Mouse (Mus musculus) macrophage (primary cell): ENCODE measurements around the gene Ccdc171. TPM values are rescaled to one million over a fixed set of nuclear protein-coding genes. Genes with fewer than 3 reads are reported as not detected.
"Not testable (repeated sequence)": the region's sequence is repeated elsewhere in the genome, so short reads cannot be mapped to it uniquely, and the experiment has no call there.

Source experiments
- H3K27ac ChIP-seq: fragments of 350-480 bp; formaldehyde crosslinking; 2 replicates; pipeline ENCODE4 v1.9.0; 2021
- H3K36me3 ChIP-seq: fragments of 350-480 bp; formaldehyde crosslinking; 2 replicates; pipeline ENCODE4 v1.9.0; 2021; ENCODE audit errors: inconsistent target
- H3K4me3 ChIP-seq: fragments of 350-480 bp; formaldehyde crosslinking; 2 replicates; pipeline ENCODE4 v1.9.0; 2021; ENCODE audit errors: inconsistent target
- H3K79me2 ChIP-seq: fragments of 350-480 bp; formaldehyde crosslinking; 2 replicates; pipeline ENCODE4 v1.9.0; 2021; ENCODE audit errors: inconsistent target
- WGBS: methylation state at CpG from one replicate; pipeline ENCODE4 v1.1.7; 2026; ENCODE audit warnings: inconsistent platforms; ENCODE audit not compliant: missing documents; 5-methylcytosine and 5-hydroxymethylcytosine counted together
- polyA plus RNA-seq: library from polyadenylated mRNA; stranded (reverse); fragments of 250-400 nt; gene quantifications from 3 replicates; pipeline ENCODE4 v1.2.4, GENCODE M21; 2018; ENCODE audit warnings: inconsistent platforms

The Ccdc171 gene
- polyA plus RNA-seq, 1 experiment from 2014 or later: 1.3 TPM

GRCm38 (mm10) chr4:83657021-83657420 lies 131.7 kb downstream of the Ccdc171 start:
- no peak overlapping the region for H3K4me3 ChIP-seq
- no peaks in the 10 kb centered on the region for H3K36me3 ChIP-seq
- H3K27ac ChIP-seq: no peak overlapping the region
- WGBS: 93% methylated on average over 6 of the region's 6 CpGs
- no peaks in the 10 kb centered on the region for H3K79me2 ChIP-seq

GRCm38 (mm10) chr4:83658415-83658814 lies 133.1 kb downstream of the Ccdc171 start:
- no peaks in the 10 kb centered on the region for H3K79me2 ChIP-seq
- H3K4me3 ChIP-seq: no peak overlapping the region
- H3K36me3 ChIP-seq: no peaks in the 10 kb centered on the region
- no peak overlapping the region for H3K27ac ChIP-seq
- 95% methylated on average over 10 of the region's 10 CpGs for WGBS

DNA sequence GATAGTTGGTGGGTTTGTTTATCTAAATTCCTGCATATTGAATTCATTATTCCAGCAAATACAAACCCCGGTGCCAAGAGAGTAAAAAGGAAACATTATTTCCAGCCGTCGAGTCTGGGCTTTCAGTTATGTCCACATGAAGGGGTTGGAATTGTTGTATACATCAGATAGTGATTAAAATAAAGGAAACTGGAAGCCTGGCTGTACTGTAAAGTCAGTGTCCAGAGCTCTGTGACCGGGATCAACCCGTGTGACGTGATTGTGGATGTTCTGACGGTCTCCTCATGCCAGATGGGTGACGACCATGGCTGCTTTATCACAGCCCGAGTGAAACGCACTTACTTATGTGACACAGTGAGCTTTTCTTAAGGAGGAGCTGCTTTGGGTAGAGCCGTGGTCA lies 134.1 kb downstream of the Ccdc171 start:
- no peaks in the 10 kb centered on the region for H3K79me2 ChIP-seq
- WGBS: 100% methylated on average over 11 of the region's 11 CpGs
- no peaks in the 10 kb centered on the region for H3K36me3 ChIP-seq
- H3K27ac ChIP-seq: no peak overlapping the region
- no peak overlapping the region for H3K4me3 ChIP-seq

GRCm38 (mm10) chr4:83661519-83662271 lies 136.3 kb downstream of the Ccdc171 start:
- WGBS: 92% methylated on average over 1 of the region's 1 CpGs
- H3K27ac ChIP-seq: no peak overlapping the region
- no peaks in the 10 kb centered on the region for H3K36me3 ChIP-seq
- no peak overlapping the region for H3K4me3 ChIP-seq
- H3K79me2 ChIP-seq: no peaks in the 10 kb centered on the region

DNA sequence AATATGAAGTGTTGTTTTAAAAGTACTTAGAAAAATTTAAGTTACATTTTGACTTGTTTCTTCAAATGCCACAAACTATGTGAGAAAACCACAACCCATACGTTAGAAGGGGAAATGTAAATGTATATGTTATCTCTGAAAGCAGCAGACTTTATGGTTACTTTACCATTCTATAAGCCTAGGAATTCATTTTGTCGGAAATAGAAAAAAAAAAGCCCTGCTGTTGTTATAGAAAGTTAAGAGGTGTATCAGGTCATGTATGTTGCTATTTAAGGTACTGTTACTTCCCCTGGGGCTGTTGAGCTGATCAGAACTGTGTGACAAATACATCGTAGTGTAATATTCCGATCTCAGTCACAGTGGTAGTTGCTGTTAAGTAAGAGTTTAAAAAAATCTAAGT lies 137.0 kb downstream of the Ccdc171 start:
- WGBS: 85% methylated on average over 4 of the region's 4 CpGs
- no peaks in the 10 kb centered on the region for H3K36me3 ChIP-seq
- no peak overlapping the region for H3K27ac ChIP-seq
- no peaks in the 10 kb centered on the region for H3K79me2 ChIP-seq
- no peak overlapping the region for H3K4me3 ChIP-seq

- WGBS: 94% methylated on average over 2 of the region's 2 CpGs
Observed at GRCm38 (mm10) chr4:83669552-83669951, 144.2 kb downstream of the Ccdc171 start.

DNA sequence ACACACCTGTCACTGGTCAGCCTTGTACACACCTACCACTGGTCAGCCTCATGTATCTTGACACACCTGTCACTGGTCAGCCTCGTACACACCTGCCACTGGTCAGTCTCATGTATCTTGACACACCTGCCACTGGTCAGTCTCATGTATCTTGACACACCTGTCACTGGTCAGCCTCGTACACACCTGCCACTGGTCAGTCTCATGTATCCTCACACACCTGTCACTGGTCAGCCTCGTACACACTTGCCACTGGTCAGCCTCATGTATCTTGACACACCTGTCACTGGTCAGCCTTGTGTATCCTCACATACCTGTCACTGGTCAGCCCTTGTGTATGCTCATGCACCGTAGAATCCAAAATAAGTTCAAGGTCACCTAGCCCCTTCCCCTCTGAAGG lies 150.0 kb downstream of the Ccdc171 start:
- not testable (repeated sequence) for H3K36me3 ChIP-seq, H3K27ac ChIP-seq, H3K79me2 ChIP-seq, H3K4me3 ChIP-seq
- 86% methylated on average over 4 of the region's 4 CpGs for WGBS

More at GRCm38 (mm10) chr4:83669552-83669951, 144.2 kb downstream of the Ccdc171 start:
- no peaks in the 10 kb centered on the region for H3K36me3 ChIP-seq
- H3K4me3 ChIP-seq: no peak overlapping the region
- H3K79me2 ChIP-seq: no peaks in the 10 kb centered on the region
- no peak overlapping the region for H3K27ac ChIP-seq

- WGBS: 91% methylated on average over 4 of the region's 4 CpGs
- Histone ChIP-seq H3K36me3 (no peaks in the 10 kb centered on the region), H3K4me3 (no peak overlapping the region), H3K79me2 (no peaks in the 10 kb centered on the region), H3K27ac (no peak overlapping the region)
Observed at GRCm38 (mm10) chr4:83676444-83676843, 151.1 kb downstream of the Ccdc171 start.

DNA sequence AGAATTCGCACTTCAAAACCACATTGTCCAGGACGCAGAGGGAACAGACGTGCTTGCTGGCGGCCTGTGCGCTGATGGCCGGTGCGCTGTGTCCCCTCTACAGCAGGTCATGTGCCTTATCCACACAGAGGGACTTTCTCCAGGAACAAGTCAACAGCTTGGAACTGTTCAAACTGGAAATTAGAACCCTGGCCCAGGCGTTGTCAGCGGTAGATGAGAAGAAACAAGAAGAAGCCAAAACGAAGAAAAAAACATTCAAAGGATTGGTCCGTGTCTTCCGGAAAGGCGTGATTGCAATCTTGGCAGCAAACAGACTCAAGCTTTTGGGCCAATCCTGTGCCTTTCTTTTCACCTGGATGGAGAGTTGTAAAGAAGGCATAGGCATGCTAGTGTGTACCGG lies 155.7 kb downstream of the Ccdc171 start:
- H3K27ac ChIP-seq: no peak overlapping the region
- H3K36me3 ChIP-seq: no peaks in the 10 kb centered on the region
- WGBS: 94% methylated on average over 14 of the region's 14 CpGs
- no peaks in the 10 kb centered on the region for H3K79me2 ChIP-seq
- no peak overlapping the region for H3K4me3 ChIP-seq

- WGBS: 95% methylated on average over 7 of the region's 7 CpGs
- H3K4me3 ChIP-seq: no peak overlapping the region
- H3K27ac ChIP-seq: no peak overlapping the region
- no peaks in the 10 kb centered on the region for H3K36me3 ChIP-seq
- H3K79me2 ChIP-seq: no peaks in the 10 kb centered on the region
Observed at GRCm38 (mm10) chr4:83682866-83683265, 157.5 kb downstream of the Ccdc171 start.

DNA sequence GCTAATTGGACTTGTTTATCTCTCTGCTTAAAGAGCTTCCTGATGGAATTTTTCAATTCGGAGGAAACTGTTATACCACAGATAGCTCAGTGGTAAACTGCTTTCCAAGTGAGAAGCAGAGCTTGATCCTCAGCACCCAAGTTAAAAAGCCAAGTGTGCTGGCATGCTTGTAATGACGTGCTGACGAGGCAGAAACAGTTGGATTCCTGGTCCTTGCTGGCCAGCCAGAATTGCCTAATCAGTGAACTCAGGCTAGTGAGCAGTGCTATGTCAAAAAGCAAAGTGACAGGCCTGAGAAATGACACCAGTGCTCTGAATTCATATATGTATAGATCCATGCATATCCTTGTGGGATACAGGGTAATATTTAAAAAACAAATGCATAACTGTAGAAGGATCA lies 174.8 kb downstream of the Ccdc171 start:
- Histone ChIP-seq H3K4me3 (no peak overlapping the region), H3K27ac (no peak overlapping the region), H3K36me3 (no peaks in the 10 kb centered on the region), H3K79me2 (no peaks in the 10 kb centered on the region)
- WGBS: 92% methylated on average over 3 of the region's 3 CpGs

DNA sequence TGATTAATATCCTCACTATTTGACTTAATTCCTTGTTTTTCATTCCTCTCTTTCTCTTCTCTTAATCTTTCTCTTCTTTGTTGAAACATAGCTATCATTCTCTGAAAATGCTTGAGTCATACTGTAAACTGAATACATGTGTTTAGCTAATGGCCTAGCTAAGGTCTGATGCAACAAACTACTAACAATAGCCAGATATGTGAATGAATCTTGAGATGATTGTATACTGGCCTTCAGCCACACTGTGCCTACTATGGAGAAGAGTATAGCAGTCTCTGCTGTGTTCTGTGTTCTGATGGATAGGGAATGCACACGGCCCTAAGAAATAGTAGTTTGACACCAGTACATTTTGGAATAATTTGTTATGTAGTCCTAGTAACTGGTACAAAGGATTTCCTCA lies 191.7 kb downstream of the Ccdc171 start:
- Histone ChIP-seq H3K36me3 (no peaks in the 10 kb centered on the region), H3K27ac (no peak overlapping the region), H3K4me3 (no peak overlapping the region), H3K79me2 (no peaks in the 10 kb centered on the region)
- 100% methylated on average over 1 of the region's 1 CpGs for WGBS

DNA sequence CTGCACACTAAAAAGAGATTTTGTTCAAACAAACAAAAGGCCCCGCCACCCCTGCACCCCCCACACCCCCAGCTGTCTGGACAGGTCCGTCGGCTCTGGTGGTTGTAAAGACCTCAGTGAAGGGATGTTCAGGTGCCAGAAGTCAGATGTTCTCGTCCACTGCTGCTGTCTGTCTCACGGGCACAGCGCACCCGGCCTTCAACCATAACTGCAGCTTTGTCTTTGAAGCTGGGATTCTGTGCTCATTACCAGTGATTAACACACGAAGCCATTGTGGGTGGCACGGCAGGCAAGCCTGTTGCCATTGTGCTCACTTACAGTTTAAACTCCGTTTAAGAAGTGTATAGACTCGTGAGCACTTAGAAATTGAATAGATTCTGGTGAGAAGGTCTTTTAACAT lies 194.5 kb downstream of the Ccdc171 start:
- H3K4me3 ChIP-seq: no peak overlapping the region
- H3K36me3 ChIP-seq: no peaks in the 10 kb centered on the region
- no peaks in the 10 kb centered on the region for H3K79me2 ChIP-seq
- 95% methylated on average over 9 of the region's 11 CpGs for WGBS
- H3K27ac ChIP-seq: no peak overlapping the region

GRCm38 (mm10) chr4:83725136-83725535 lies 199.8 kb downstream of the Ccdc171 start:
- Histone ChIP-seq H3K4me3 (no peak overlapping the region), H3K79me2 (no peaks in the 10 kb centered on the region), H3K36me3 (no peaks in the 10 kb centered on the region), H3K27ac (no peak overlapping the region)
- 52% methylated on average over 2 of the region's 2 CpGs for WGBS

GRCm38 (mm10) chr4:83739137-83739890 lies 214.0 kb downstream of the Ccdc171 start:
- H3K79me2 ChIP-seq: no peaks in the 10 kb centered on the region
- H3K4me3 ChIP-seq: no peak overlapping the region
- 91% methylated on average over 8 of the region's 9 CpGs for WGBS
- no peaks in the 10 kb centered on the region for H3K36me3 ChIP-seq
- H3K27ac ChIP-seq: no peak overlapping the region
